Mouse (Mus musculus) megakaryocyte, embryonic 14.5 days (primary cell): Measurements from ENCODE around the gene Mrm3. TPM values are rescaled to one million over a fixed set of nuclear protein-coding genes. Genes with fewer than 3 reads are reported as not detected.

Source experiments
- H3K27me3 ChIP-seq: replicated peaks from 2 replicates; pipeline ENCODE3; 2012; ENCODE audit warnings: inconsistent platforms
- H3K36me3 ChIP-seq: replicated peaks from 2 replicates; pipeline ENCODE3; 2012; ENCODE audit warnings: low read length, inconsistent platforms, mixed read lengths
- H3K4me1 ChIP-seq: 2 replicates; pipeline ENCODE4 v1.6.1; 2012; ENCODE audit warnings: inconsistent platforms
- H3K4me3 ChIP-seq: replicated peaks from 2 replicates; pipeline ENCODE3; 2012; ENCODE audit warnings: moderate library complexity, mild to moderate bottlenecking, inconsistent platforms
- H3K9me3 ChIP-seq: 2 replicates; pipeline ENCODE4 v1.6.1; 2012; ENCODE audit warnings: inconsistent platforms
- FLI1 ChIP-seq: IDR thresholded peaks from 2 replicates; pipeline ENCODE4 v1.6.1; 2012; ENCODE audit warnings: low read length, inconsistent platforms, mixed read lengths
- GATA1 ChIP-seq: IDR thresholded peaks from 3 replicates; pipeline ENCODE4 v1.6.1; 2012; ENCODE audit warnings: mixed read lengths, low read length, inconsistent platforms, borderline replicate concordance
- polyA plus RNA-seq: library from polyadenylated mRNA; stranded (reverse); fragments of >175 nt; gene quantifications from 2 replicates; pipeline ENCODE4 v1.2.3, GENCODE M21; 2012; ENCODE audit warnings: low replicate concordance; ENCODE audit not compliant: insufficient read depth

Mrm3 gene
- polyA plus RNA-seq, 1 experiment = 5.5 TPM

DNA sequence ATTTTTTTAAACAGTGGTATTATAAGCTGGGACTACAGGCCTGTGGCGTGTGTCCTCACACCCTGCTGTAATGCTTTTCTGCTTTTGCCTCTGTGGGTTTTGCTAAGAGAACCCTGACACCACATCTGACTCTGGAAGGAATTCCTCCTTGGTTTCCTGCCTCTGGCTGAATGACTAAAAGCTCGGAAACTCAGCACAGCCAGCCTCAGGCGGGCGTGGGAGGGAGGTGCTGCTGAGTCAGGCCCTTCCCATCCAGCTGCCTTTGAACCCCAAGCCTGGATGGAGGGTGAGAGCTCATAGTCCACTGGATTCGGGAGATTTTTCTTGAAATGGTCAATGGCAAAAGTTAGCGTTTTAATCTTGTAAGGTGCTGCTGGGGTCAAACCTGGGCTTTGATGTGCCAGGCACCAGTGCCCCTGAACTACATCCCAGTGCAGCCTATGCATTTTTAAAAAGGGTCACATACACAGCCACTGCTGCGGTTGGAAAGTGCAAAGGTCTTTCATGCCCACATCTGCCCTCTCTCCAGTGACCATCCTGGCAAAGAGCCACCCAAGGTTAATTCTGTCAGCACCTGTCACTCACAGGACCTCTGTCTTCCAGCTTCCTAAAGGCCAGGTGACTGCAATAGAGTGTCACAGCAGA, 42.0 kb downstream of the Mrm3 start:
- H3K9me3 ChIP-seq = peaks cover 6% of the 10 kb centered on the region; the same call in 1 of the 2 replicates
- no peak for TF ChIP-seq GATA1
- TF ChIP-seq FLI1 = no peak
- no peaks in the 10 kb centered on the region for H3K36me3 ChIP-seq
- H3K27me3 ChIP-seq = peaks cover 31% of the 10 kb centered on the region
- peaks cover 37% of the 10 kb centered on the region for H3K4me1 ChIP-seq
- no peak overlapping the region for H3K4me3 ChIP-seq

DNA sequence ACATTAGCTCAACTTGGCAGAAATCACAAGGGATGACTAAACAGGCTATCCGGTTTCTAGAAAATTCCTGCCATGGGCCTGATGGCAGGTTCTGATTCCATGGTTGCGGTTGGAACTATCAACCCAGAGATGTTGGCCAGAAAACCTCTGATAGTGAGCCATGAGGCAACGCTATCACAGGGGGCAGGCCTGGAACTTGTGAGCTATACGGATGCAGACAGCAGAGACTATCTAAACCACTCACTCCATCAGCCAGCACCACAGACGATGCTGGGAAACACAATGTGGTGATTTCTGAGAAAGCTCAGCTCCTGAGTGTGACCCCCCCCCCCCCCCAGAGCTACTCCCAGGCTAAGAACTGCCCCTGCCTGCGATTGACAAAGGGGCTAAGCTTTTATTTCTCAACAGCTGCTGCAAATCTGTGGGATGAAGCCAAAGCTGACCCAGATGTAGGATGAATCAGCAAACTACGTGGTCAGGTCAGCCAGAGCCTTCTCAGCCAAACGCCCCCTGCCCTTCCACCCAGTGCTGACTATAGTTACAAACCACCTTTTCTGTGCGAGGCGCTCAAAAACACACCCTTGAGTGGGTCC, 43.1 kb downstream of the Mrm3 start:
- Histone ChIP-seq H3K4me1 (peaks cover 37% of the 10 kb centered on the region), H3K27me3 (peaks cover 34% of the 10 kb centered on the region), H3K9me3 (peaks cover 6% of the 10 kb centered on the region; the same call in 1 of the 2 replicates), H3K4me3 (no peak overlapping the region), H3K36me3 (no peaks in the 10 kb centered on the region)
- no peak for TF ChIP-seq FLI1

DNA sequence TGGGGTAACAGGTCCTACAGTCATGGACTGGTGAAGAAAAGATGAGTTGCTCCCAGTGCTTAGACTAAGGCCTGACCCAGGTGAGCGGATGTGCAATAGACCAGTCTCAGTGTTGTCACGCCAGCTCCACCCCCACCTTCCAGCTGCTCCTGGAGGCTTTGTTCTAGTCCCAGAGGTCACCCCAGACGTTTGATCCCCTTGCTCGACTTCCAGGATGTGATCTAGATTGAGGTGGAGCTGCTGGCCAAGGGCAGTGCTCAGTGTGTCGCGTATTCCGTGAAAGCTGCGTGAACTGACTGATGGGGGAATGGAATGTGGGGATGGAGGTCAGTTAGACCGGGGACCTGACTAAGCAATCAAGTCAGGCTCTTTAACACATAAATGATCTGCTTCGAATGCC, 43.8 kb downstream of the Mrm3 start:
- Histone ChIP-seq H3K27me3 (peaks cover 34% of the 10 kb centered on the region), H3K36me3 (no peaks in the 10 kb centered on the region), H3K9me3 (peaks cover 6% of the 10 kb centered on the region; the same call in 1 of the 2 replicates), H3K4me1 (peaks cover 43% of the 10 kb centered on the region), H3K4me3 (no peak overlapping the region)
- no peak for TF ChIP-seq FLI1
- TF ChIP-seq GATA1 = no peak

DNA sequence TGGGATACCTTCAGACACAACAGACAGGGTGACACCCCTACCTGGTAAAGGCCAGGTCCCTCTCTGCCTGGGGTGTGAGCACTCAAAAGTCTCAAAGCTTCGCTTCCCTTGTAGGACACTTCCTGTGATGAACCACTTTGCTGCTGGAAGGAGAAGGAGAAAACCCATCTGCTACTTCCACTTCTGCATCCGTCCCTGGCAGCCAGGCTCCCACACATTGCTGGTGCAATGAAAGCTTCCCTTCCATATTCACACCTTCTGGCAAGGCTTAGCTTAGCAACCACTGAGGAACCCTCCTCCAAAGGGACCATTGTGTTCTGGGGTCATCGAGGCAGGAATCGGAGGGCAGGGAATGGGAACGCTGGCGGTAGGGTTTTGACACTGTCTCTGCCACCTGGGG, 45.1 kb downstream of the Mrm3 start:
- Histone ChIP-seq H3K4me1 (peaks cover 49% of the 10 kb centered on the region), H3K36me3 (no peaks in the 10 kb centered on the region), H3K9me3 (peaks cover 3% of the 10 kb centered on the region; the same call in 1 of the 2 replicates), H3K4me3 (no peak overlapping the region), H3K27me3 (peaks cover 37% of the 10 kb centered on the region)
- no peak for TF ChIP-seq GATA1

DNA sequence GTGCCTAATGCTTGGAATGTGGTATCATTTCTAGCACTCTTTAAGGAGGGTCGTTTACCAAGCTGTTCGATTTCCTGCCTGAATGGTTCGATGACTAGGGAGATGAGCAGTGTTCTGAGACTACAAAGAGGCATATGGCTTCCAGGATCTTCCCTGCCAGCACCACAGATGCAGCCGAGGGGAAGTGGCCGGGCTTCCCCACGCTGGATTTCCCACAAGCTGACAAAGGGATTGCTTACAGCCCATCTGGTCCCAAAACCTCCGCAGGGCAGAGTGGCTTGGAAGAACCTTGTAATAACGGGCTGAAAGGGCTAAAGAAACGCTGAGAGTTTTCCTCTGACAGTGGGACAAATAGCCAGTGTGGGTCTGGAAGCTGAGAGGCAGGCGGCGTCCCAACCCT, 46.9 kb downstream of the Mrm3 start:
- no peak for TF ChIP-seq FLI1
- TF ChIP-seq GATA1 = no peak
- peaks cover 3% of the 10 kb centered on the region; the same call in 1 of the 2 replicates for H3K9me3 ChIP-seq
- H3K4me3 ChIP-seq = no peak overlapping the region
- H3K36me3 ChIP-seq = no peaks in the 10 kb centered on the region
- peaks cover 49% of the 10 kb centered on the region for H3K27me3 ChIP-seq
- peaks cover 45% of the 10 kb centered on the region for H3K4me1 ChIP-seq

DNA sequence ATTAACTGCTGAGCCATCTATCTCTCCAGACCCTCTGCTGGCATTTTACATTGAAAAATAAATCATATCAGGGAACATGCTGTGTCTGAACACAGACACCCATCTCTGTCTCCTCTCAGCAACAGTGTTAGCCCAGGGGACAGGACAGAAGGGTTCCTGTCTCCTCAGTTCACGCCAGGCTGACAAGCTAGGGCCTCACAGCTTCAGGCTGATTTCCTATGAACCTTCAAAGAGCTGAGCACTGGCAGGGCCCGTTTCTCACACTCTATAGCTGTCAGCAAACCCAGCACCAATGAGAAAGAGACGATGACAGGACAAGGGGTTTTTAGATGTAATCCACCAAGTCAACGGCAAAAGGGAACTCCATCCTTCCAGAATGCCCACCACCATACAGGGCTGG, 48.4 kb downstream of the Mrm3 start:
- H3K4me1 ChIP-seq = peaks cover 29% of the 10 kb centered on the region
- no peak overlapping the region for H3K4me3 ChIP-seq
- no peaks in the 10 kb centered on the region for H3K36me3 ChIP-seq
- H3K27me3 ChIP-seq = peaks cover 56% of the 10 kb centered on the region
- peaks cover 3% of the 10 kb centered on the region; the same call in 1 of the 2 replicates for H3K9me3 ChIP-seq
- TF ChIP-seq FLI1 (no peak), GATA1 (no peak)

DNA sequence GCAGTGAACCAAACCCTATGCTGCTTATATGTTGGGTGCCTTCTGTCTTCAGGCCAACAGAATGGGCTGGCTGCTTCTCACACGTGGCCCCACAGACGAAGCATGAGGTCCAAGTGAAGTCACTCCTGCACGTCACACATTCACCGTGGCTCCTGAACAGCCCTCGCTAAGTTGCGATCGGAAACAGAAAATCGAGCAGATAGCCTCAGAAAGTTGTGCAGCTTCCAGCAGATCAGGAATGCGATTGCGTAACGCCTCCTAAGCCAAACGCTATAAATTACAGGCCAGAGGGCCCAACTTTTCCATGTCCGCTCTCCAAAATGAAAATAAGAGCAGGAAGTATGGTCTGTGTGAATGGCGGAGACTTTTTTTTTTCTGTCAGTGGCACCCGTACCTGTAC, 48.9 kb downstream of the Mrm3 start:
- H3K4me3 ChIP-seq = no peak overlapping the region
- no peaks in the 10 kb centered on the region for H3K36me3 ChIP-seq
- peaks cover 25% of the 10 kb centered on the region for H3K4me1 ChIP-seq
- H3K9me3 ChIP-seq = peaks cover 3% of the 10 kb centered on the region; the same call in 1 of the 2 replicates
- no peak for TF ChIP-seq GATA1
- TF ChIP-seq FLI1 = no peak
- peaks cover 56% of the 10 kb centered on the region for H3K27me3 ChIP-seq

DNA sequence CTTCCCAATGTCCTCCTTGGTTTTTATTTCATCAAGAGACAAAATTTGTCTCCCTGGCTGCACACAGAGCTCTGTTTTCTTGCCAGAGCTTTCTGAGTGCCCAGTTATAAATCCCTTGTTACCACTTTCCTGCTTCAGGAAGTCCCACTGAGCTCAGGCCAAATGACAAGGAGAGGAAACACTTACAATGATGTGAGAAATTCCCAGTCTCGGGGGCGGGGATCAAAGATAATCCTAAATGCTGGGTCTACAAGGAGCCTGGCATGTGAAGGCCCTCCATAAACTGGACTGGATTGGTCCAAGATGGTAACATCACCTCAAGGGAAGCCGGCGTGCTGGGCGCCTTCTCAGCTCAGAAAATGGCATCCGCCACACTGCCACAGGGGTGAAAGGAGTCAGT, 49.3 kb downstream of the Mrm3 start:
- peaks cover 54% of the 10 kb centered on the region for H3K27me3 ChIP-seq
- TF ChIP-seq GATA1 (no peak), FLI1 (no peak)
- no peaks in the 10 kb centered on the region for H3K36me3 ChIP-seq
- peaks cover 21% of the 10 kb centered on the region for H3K4me1 ChIP-seq
- H3K4me3 ChIP-seq = no peak overlapping the region
- H3K9me3 ChIP-seq = peaks cover 3% of the 10 kb centered on the region; the same call in 1 of the 2 replicates

DNA sequence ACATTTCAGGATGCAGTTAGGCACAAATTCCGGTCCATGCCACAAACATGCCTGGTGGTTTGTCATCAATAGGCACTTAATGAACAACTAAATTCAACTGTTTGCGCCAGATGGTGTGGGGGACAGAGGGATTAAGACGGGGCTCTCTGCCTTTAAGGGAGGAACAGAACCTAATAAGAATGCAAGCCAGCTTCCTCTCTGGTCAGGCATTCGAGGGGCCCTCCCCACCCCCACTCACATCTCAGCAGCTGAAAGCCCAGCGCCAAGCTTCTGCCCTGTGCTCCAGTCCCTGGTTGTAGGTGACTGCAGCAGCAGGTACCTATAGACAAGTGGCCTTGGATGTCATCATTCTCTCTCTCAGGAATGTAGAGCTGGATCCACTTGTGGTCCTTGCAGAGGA, 50.6 kb downstream of the Mrm3 start:
- no peaks in the 10 kb centered on the region for H3K36me3 ChIP-seq
- H3K9me3 ChIP-seq = peaks cover 3% of the 10 kb centered on the region; the same call in 1 of the 2 replicates
- H3K4me1 ChIP-seq = peaks cover 17% of the 10 kb centered on the region
- no peak for TF ChIP-seq FLI1
- TF ChIP-seq GATA1 = no peak
- H3K4me3 ChIP-seq = no peak overlapping the region
- H3K27me3 ChIP-seq = peaks cover 47% of the 10 kb centered on the region

DNA sequence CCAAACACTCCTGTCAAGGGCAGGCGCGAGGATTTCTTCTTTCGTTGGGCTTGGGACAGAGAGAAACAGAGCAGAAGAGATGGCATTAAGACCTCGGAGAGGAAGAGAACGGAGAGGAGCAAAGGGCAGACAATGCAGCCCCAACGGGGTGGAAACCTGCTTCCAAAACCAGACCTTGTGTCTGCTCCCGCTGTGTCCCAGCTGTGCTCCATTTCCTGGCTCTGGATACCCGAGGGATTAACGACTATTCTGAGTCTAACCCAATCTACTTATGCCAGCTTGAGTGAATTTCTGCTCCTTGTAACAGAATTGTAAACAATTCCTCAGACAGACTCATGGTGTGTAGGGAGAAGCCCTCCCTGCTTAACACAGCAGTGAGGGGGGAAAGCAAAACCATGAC, 51.3 kb downstream of the Mrm3 start:
- peaks cover 46% of the 10 kb centered on the region for H3K27me3 ChIP-seq
- TF ChIP-seq FLI1 (no peak), GATA1 (no peak)
- H3K4me3 ChIP-seq = no peak overlapping the region
- peaks cover 3% of the 10 kb centered on the region; the same call in 1 of the 2 replicates for H3K9me3 ChIP-seq
- H3K4me1 ChIP-seq = peaks cover 17% of the 10 kb centered on the region
- no peaks in the 10 kb centered on the region for H3K36me3 ChIP-seq
